Mouse (Mus musculus) heart, adult 2 months (tissue): ENCODE results near the gene Nell2.

Experiments
- CTCF ChIP-seq: fragments of 200-600 bp; IDR thresholded peaks from 2 replicates; pipeline ENCODE4 v1.8.1; 2022; ENCODE audit warnings: antibody characterized with exemption, mild to moderate bottlenecking, moderate library complexity
- POLR2A ChIP-seq: fragments of 200-500 bp; IDR thresholded peaks from 2 replicates; pipeline ENCODE4 v1.6.1; 2011; ENCODE audit warnings: mild to moderate bottlenecking, low read depth, low read length, control low read depth; ENCODE audit not compliant: insufficient read depth

DNA sequence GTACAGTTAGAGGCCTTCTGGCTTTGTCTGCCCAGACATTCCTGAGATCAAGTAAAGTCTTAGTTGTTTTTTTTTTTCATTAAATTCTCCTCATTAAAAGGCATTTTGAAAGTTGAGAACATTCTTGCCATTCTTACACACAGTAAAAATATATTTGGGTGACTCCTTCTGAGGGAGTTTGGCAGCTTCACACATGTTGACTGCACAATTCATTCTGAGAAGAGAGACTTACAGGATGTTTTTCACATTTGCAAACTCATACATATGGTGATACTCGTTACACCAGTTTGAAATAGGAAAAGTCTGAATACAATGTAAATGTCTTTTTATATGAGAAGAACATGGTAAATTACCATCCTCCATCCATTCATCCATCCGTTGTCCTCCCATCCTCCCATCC is 247.4 kb downstream of the Nell2 start:
- no peak for TF ChIP-seq POLR2A
- no peak for TF ChIP-seq CTCF
